Mouse (Mus musculus) CH12.LX (cell line): ENCODE data around the gene Trp73. TPM values are rescaled to one million over a fixed set of nuclear protein-coding genes. Genes with fewer than 3 reads are reported as not detected.

Source experiments
- DNase-seq: peaks from one replicate; pipeline ENCODE4 v3.0.0-alpha.2; 2013; ENCODE audit errors: extremely low read depth
- H3K27ac ChIP-seq: 2 replicates; pipeline ENCODE4 v1.5.1; 2012; ENCODE audit warnings: low read depth, mild to moderate bottlenecking, control low read depth, moderate library complexity; ENCODE audit not compliant: insufficient read depth
- H3K27me3 ChIP-seq: replicated peaks from 2 replicates; pipeline ENCODE3; 2012; ENCODE audit warnings: inconsistent platforms
- H3K36me3 ChIP-seq, 2 experiments: replicated peaks in 1 of 2; 2 replicates each; pipeline versions ENCODE3 to v1.6.1; 2012; ENCODE audit warnings: inconsistent platforms in 1 of 2, low read length in 1 of 2, mild to moderate bottlenecking in 1 of 2, mixed read lengths in 1 of 2, moderate library complexity in 1 of 2; ENCODE audit not compliant: control insufficient read depth in 1 of 2, insufficient read depth in 1 of 2
- H3K4me1 ChIP-seq, 2 experiments: 2 replicates each; pipeline ENCODE4 v1.6.1; 2012; ENCODE audit warnings: inconsistent platforms in 1 of 2, moderate library complexity in 1 of 2; ENCODE audit not compliant: insufficient read depth in 2 of 2, control insufficient read depth in 1 of 2
- H3K4me2 ChIP-seq: 2 replicates; pipeline ENCODE4 v1.6.1; 2012; ENCODE audit warnings: low read depth, mild to moderate bottlenecking, control low read depth; ENCODE audit not compliant: poor library complexity, insufficient read depth, severe bottlenecking
- H3K4me3 ChIP-seq, 3 experiments: fragments of 150-350 bp in 1 of 3; sonication (generic) in 1 of 3; replicated peaks in 1 of 3; 2 replicates each; pipeline versions ENCODE3 to v1.5.1; 2011 to 2012; ENCODE audit warnings: low read depth in 2 of 3, low read length in 2 of 3, mild to moderate bottlenecking in 2 of 3, moderate library complexity in 2 of 3, control low read depth in 1 of 3, improper control_type of control experiment in 1 of 3, inconsistent platforms in 1 of 3, mixed read lengths in 1 of 3; ENCODE audit not compliant: poor library complexity in 1 of 3
- H3K79me2 ChIP-seq: replicated peaks from 2 replicates; pipeline ENCODE4 v1.6.1; 2012; ENCODE audit warnings: mild to moderate bottlenecking, moderate library complexity; ENCODE audit not compliant: control insufficient read depth, poor library complexity, insufficient read depth, severe bottlenecking; ENCODE audit errors: extremely low read depth
- H3K9ac ChIP-seq: 2 replicates; pipeline ENCODE4 v1.6.1; 2012; ENCODE audit warnings: low read depth, mild to moderate bottlenecking, control low read depth, moderate library complexity; ENCODE audit not compliant: insufficient read depth
- H3K9me3 ChIP-seq: replicated peaks from 2 replicates; pipeline ENCODE3; 2012; ENCODE audit warnings: low read length, inconsistent platforms, mixed read lengths
- CHD1 ChIP-seq: IDR thresholded peaks from 2 replicates; pipeline ENCODE4 v1.6.1; 2012; ENCODE audit warnings: low read depth, low read length, improper control_type of control experiment, inconsistent platforms
- CTCF ChIP-seq, 2 experiments: IDR thresholded peaks in 1 of 2; conservative IDR thresholded peaks in 1 of 2; 2 replicates each; pipeline ENCODE4 v1.5.1; 2011 to 2012; ENCODE audit warnings: low read depth in 2 of 2, low read length in 2 of 2, improper control_type of control experiment in 1 of 2, inconsistent platforms in 1 of 2, mild to moderate bottlenecking in 1 of 2, moderate library complexity in 1 of 2
- ELF1 ChIP-seq: IDR thresholded peaks from 2 replicates; pipeline ENCODE4 v1.6.1; 2014; ENCODE audit warnings: low read depth, mild to moderate bottlenecking, inconsistent platforms, low read length, improper control_type of control experiment
- ETS1 ChIP-seq: conservative IDR thresholded peaks from 2 replicates; pipeline ENCODE4 v1.6.1; 2012; ENCODE audit warnings: low read depth, mild to moderate bottlenecking, inconsistent platforms, low read length, improper control_type of control experiment, moderate library complexity
- MAFK ChIP-seq: IDR thresholded peaks from 2 replicates; pipeline ENCODE4 v1.6.1; 2011; ENCODE audit warnings: low read length, improper control_type of control experiment; ENCODE audit not compliant: insufficient replicate concordance
- MAX ChIP-seq: IDR thresholded peaks from 2 replicates; pipeline ENCODE4 v1.6.1; 2011; ENCODE audit warnings: low read length, improper control_type of control experiment
- MEF2A ChIP-seq: IDR thresholded peaks from 2 replicates; pipeline ENCODE4 v1.6.1; 2014; ENCODE audit warnings: low read depth, mild to moderate bottlenecking, inconsistent platforms, low read length, improper control_type of control experiment, borderline replicate concordance
- NELFE ChIP-seq: IDR thresholded peaks from 2 replicates; pipeline ENCODE4 v1.6.1; 2011; ENCODE audit warnings: low read depth, low read length, improper control_type of control experiment
- PAX5 ChIP-seq: IDR thresholded peaks from 2 replicates; pipeline ENCODE4 v1.6.1; 2012; ENCODE audit warnings: low read length, inconsistent platforms, mixed read lengths
- POLR2AphosphoS2 ChIP-seq: IDR thresholded peaks from 2 replicates; pipeline ENCODE4 v1.6.1; 2011; ENCODE audit warnings: low read depth, low read length, improper control_type of control experiment
- RAD21 ChIP-seq: IDR thresholded peaks from 2 replicates; pipeline ENCODE4 v1.6.1; 2011; ENCODE audit warnings: low read depth, mild to moderate bottlenecking, low read length, improper control_type of control experiment, moderate library complexity
- SIN3A ChIP-seq: IDR thresholded peaks from 2 replicates; pipeline ENCODE4 v1.6.1; 2012; ENCODE audit warnings: low read length, improper control_type of control experiment, inconsistent platforms
- TBP ChIP-seq: conservative IDR thresholded peaks from 2 replicates; pipeline ENCODE4 v1.6.1; 2011; ENCODE audit warnings: low read depth, low read length, improper control_type of control experiment
- USF2 ChIP-seq: conservative IDR thresholded peaks from 2 replicates; pipeline ENCODE4 v1.6.1; 2011; ENCODE audit warnings: low read depth, low read length, improper control_type of control experiment
- ZNF384 ChIP-seq: IDR thresholded peaks from 2 replicates; pipeline ENCODE4 v1.6.1; 2012; ENCODE audit warnings: low read depth, low read length, improper control_type of control experiment, inconsistent platforms
- dilution Hi-C: fragments of 300-500 bp; cut with MboI; formaldehyde crosslinking; loops from 2 replicates; pipeline ENCODE4 v1.14.3; 2020; ENCODE audit warnings: low sequenced_read_pairs; ENCODE audit not compliant: extremely low pct_unique_long_range_greater_than_20kb, extremely low pct_ligation_motif_present
- in situ Hi-C: fragments of 300-500 bp; cut with MboI; formaldehyde crosslinking; loops from 3 replicates; pipeline ENCODE4 v1.14.3; 2019; ENCODE audit warnings: low sequenced_read_pairs, low pct_ligation_motif_present, low pct_unique_long_range_greater_than_20kb, mixed read lengths
- polyA plus RNA-seq: library from polyadenylated mRNA; unstranded; fragments of >175 nt; gene quantifications from 2 replicates; pipeline ENCODE4 v1.2.1, GENCODE M21; 2012; ENCODE audit warnings: low read depth; ENCODE audit not compliant: insufficient read length
- total RNA-seq, 2 experiments: library from RNA; depleted of rRNA; stranded (reverse); fragments of 300-350 nt in 1 of 2; fragments of >200 nt in 1 of 2; gene quantifications; 2 replicates each; pipeline ENCODE4 v1.2.3; 2012 to 2014

Trp73 gene
- total and polyA plus RNA-seq, 3 experiments: 14.0 to 34.3 (median 30.0) TPM

DNA sequence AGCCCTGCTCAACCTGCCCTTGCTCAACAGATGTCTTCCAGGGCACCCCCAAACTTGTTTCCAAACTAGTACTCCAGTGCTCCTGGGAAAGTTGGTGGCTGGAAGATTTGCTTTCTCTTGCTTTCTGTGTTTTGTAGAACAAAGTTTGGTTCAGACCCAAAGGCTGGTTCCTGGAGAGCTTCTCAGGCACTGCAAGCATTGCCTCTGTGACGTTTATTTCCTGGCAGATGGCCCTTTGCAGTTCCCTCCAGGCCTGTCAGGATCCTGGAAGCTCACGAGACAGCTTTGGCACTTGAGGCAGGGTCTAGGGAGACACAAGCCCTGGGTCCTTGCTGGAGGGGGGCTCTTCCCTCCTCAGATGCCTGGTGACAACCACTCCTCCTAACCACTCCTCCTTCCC is 83.3 kb downstream of the Trp73 start:
- H3K9ac ChIP-seq: no peak overlapping the region
- no peaks in the 10 kb centered on the region for H3K9me3 ChIP-seq
- no peak overlapping the region for H3K4me3 ChIP-seq
- no peak overlapping the region for H3K27ac ChIP-seq
- H3K36me3 ChIP-seq: peaks cover 53 to 59% of the 10 kb centered on the region in 2 experiments
- H3K27me3 ChIP-seq: no peaks in the 10 kb centered on the region
- H3K79me2 ChIP-seq: no peaks in the 10 kb centered on the region
- DNase-seq: no peak
- dilution Hi-C loops: no loop called here
- H3K4me1 ChIP-seq: no peaks in the 10 kb centered on the region; a peak in 1 of 4 replicates
- TF ChIP-seq NELFE: no peak
- TF ChIP-seq TBP: no peak
- TF ChIP-seq SIN3A: no peak
- in situ Hi-C loops: no loop called here
- H3K4me2 ChIP-seq: no peak overlapping the region

DNA sequence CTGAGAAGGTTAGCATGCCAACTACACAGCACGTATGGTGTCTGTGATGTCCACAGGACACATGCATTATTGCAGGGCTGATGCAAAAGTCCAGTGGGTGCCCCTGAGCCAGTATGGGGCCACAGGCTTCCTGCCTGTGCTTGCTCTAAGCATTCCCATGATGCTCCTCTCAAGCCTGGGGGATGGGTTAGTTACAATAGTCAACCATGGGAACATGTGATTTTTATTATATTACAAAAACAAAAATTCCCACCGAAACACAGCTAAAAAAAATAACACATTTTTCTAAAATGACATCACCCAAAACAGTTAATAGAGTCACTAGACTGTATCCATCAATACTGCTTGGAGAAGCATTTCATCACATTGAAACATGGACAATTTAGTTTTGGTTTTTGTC is 84.0 kb downstream of the Trp73 start:
- no peak overlapping the region for H3K4me2 ChIP-seq
- H3K27me3 ChIP-seq: no peaks in the 10 kb centered on the region
- H3K27ac ChIP-seq: no peak overlapping the region
- no peaks in the 10 kb centered on the region for H3K9me3 ChIP-seq
- DNase-seq: no peak
- no peak overlapping the region for H3K9ac ChIP-seq
- H3K36me3 ChIP-seq: peaks cover 47 to 53% of the 10 kb centered on the region in 2 experiments
- dilution Hi-C loops: no loop called here
- H3K4me3 ChIP-seq: no peak overlapping the region
- in situ Hi-C loops: no loop called here
- H3K79me2 ChIP-seq: no peaks in the 10 kb centered on the region
- no peaks in the 10 kb centered on the region; a peak in 1 of 4 replicates for H3K4me1 ChIP-seq
- TF ChIP-seq MEF2A: no peak

DNA sequence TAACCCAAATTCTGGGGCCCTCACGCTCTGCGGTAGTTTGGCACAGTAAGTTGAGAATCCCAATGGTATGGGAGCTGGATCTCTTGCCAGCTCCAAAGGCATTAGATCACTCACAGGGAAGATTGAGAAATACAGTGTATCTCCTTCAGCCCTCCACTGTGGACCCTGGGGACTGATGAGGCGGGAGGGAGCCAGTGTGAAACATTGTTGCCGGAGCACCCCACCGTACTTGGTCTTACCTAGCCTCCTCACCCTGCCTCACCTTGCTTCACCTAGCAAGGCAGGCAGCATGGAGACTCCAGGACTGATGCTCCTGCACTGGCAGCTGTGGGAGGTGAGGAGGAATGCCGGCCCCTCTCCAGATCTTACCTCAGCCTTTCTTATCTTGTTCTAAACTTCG is 84.5 kb downstream of the Trp73 start:
- in situ Hi-C loops: no loop called here
- TF ChIP-seq CTCF (conservative IDR thresholded peaks at IDR 0.05 in 1 of 2, IDR thresholded peaks at IDR 0.05 in 1 of 2; ENCODE audit: low read depth in 2 of 2, low read length in 2 of 2): no peak
- no peak for TF ChIP-seq SIN3A
- TF ChIP-seq CHD1: no peak
- TF ChIP-seq USF2: no peak
- no peak for TF ChIP-seq MAX
- TF ChIP-seq POLR2AphosphoS2: no peak
- TF ChIP-seq ZNF384: no peak
- no peak for TF ChIP-seq PAX5
- TF ChIP-seq ETS1: no peak
- TF ChIP-seq RAD21: no peak
- no peak for TF ChIP-seq ELF1
- TF ChIP-seq MAFK: no peak
- no peak for TF ChIP-seq TBP
- TF ChIP-seq NELFE: no peak
- TF ChIP-seq, all 38 proteins: peak for 0
- dilution Hi-C loops: no loop called here
- no peak overlapping the region for H3K27ac ChIP-seq
- H3K9ac ChIP-seq: no peak overlapping the region
- H3K9me3 ChIP-seq: no peaks in the 10 kb centered on the region
- H3K4me3 ChIP-seq: no peak overlapping the region
- DNase-seq: no peak
- H3K27me3 ChIP-seq: no peaks in the 10 kb centered on the region
- no peak overlapping the region for H3K4me2 ChIP-seq
- no peaks in the 10 kb centered on the region for H3K79me2 ChIP-seq
- peaks cover 44 to 49% of the 10 kb centered on the region in 2 experiments for H3K36me3 ChIP-seq
- no peaks in the 10 kb centered on the region; a peak in 1 of 4 replicates for H3K4me1 ChIP-seq
